Mouse (Mus musculus) left cerebral cortex, adult 8-10 months (tissue): ENCODE measurements at regions not wholly inside any gene's neighbourhood (a gene's known extent, or its start where the extent isn't known, plus 50 kb on each side); places are given as distances from the start of the nearest gene placed in this dataset.
"Not testable (repeated sequence)": the region's sequence is repeated elsewhere in the genome, so short reads cannot be mapped to it uniquely, and the experiment has no call there.

Experiments used
- DNase-seq, 2 experiments: peaks; one replicate each; pipeline ENCODE4 v3.0.0; 2022; ENCODE audit warnings: low spot score in 2 of 2

GRCm38 (mm10) chr13:72505954-72506353 is 122.7 kb upstream of the Irx2 start:
- peak in 1 of 2 experiments; percentile 16 for DNase-seq

GRCm38 (mm10) chr13:72538633-72539032 is 90.0 kb upstream of the Irx2 start:
- DNase-seq = no peak

DNA sequence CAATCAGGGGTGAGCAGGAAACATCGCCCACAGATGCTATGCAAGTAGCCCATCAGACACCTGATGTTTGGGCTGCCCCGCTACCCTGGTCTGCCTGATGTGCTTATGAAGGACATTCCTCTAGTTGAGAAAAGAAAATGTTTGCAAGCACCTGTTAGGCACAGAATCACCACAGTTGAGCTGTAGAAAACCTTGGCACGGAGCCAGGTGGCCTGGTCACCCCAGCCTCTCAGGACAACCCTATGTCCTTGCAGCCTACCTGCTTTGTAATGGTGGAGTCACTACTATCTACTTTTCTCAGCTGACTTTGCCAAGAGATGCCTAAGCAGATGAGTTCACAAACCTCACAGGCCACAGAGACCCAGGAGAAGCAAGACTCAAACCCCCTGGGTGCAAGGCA is 86.9 kb upstream of the Irx2 start:
- DNase-seq = no peak

- DNase-seq = no peak
Measured at GRCm38 (mm10) chr13:72557951-72558350, 70.7 kb upstream of the Irx2 start.

DNA sequence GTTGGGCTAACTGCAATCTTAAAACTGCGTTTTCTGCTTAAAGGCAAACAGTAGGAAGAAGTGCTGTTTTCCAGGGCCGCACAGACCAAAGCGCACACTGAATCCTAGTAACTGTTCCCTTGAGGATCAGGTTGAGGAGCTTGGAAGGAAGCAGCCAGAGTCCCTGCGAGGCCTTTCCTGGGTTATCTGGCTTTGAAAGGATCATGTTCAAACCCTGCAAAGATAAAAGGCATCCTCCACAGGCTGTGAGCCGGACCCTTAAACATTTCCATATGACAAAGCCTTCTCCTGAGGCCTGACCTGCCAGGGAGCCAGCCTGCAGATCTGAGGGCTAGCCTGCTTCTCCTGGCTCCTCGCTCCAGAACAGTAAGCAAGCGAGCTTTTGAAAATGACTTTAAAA is 56.7 kb upstream of the Irx2 start:
- no peak for DNase-seq

- DNase-seq = no peak
Measured at GRCm38 (mm10) chr13:72572846-72573245, 55.8 kb upstream of the Irx2 start.

GRCm38 (mm10) chr13:72574126-72574525 is 54.5 kb upstream of the Irx2 start:
- DNase-seq = not testable (repeated sequence)

- DNase-seq = no peak
Measured at GRCm38 (mm10) chr13:72576485-72576884, 52.1 kb upstream of the Irx2 start.

- no peak for DNase-seq
Measured at GRCm38 (mm10) chr13:72578416-72578815, 50.2 kb upstream of the Irx2 start.
